Mouse (Mus musculus) forebrain, embryonic 11.5 days (tissue): ENCODE measurements around the gene Tmem164. TPM values are rescaled to one million over a fixed set of nuclear protein-coding genes. Genes with fewer than 3 reads are reported as not detected.

Experiments used
- ATAC-seq: fragments of 200-750 bp; cut with Nextera tagmentation; replicated peaks from 2 replicates; pipeline ENCODE4 v1.8.0; 2017; ENCODE audit warnings: moderate TSS enrichment; ENCODE audit not compliant: low FRiP score
- DNase-seq: peaks from one replicate; pipeline ENCODE4 v3.0.0-alpha.2; 2017; ENCODE audit warnings: low spot score
- H3K27ac ChIP-seq: fragments of 300-500 bp; sonication (generic); 2 replicates; pipeline ENCODE4 v1.5.1; 2014; ENCODE audit warnings: low read depth, low read length
- H3K27me3 ChIP-seq: fragments of 300-500 bp; sonication (generic); 2 replicates; pipeline ENCODE4 v1.6.1; 2014; ENCODE audit warnings: mild to moderate bottlenecking, low read length, mixed read lengths; ENCODE audit not compliant: control insufficient read depth, insufficient read depth
- H3K36me3 ChIP-seq: fragments of 300-500 bp; sonication (generic); 2 replicates; pipeline ENCODE4 v1.6.1; 2014; ENCODE audit warnings: mild to moderate bottlenecking, low read length, moderate library complexity, mixed read lengths; ENCODE audit not compliant: control insufficient read depth, insufficient read depth
- H3K4me1 ChIP-seq: fragments of 300-500 bp; sonication (generic); replicated peaks from 2 replicates; pipeline ENCODE4 v1.6.1; 2014; ENCODE audit warnings: low read length, mixed read lengths; ENCODE audit not compliant: control insufficient read depth, insufficient read depth
- H3K4me2 ChIP-seq: fragments of 300-500 bp; sonication (generic); 2 replicates; pipeline ENCODE4 v1.6.1; 2014; ENCODE audit warnings: low read depth, mild to moderate bottlenecking, low read length, moderate library complexity, mixed read lengths; ENCODE audit not compliant: severe bottlenecking
- H3K4me3 ChIP-seq: fragments of 300-500 bp; sonication (generic); 2 replicates; pipeline ENCODE4 v1.5.1; 2014; ENCODE audit warnings: low read depth, low read length
- H3K9ac ChIP-seq: fragments of 300-500 bp; sonication (generic); 2 replicates; pipeline ENCODE4 v1.6.1; 2014; ENCODE audit warnings: low read length
- H3K9me3 ChIP-seq: fragments of 300-500 bp; sonication (generic); 2 replicates; pipeline ENCODE4 v1.6.1; 2016; ENCODE audit warnings: low read length, mixed read lengths; ENCODE audit not compliant: control insufficient read depth
- WGBS: fragments of 180-500 bp; shearing (Covaris S2); extraction: QIAGEN DNeasy Blood & Tissue Kit; methylation state at CpG from one replicate; pipeline ENCODE4 v1.1.7; 2014; 5-methylcytosine and 5-hydroxymethylcytosine counted together
- polyA plus RNA-seq: library from polyadenylated mRNA; unstranded; fragments of >200 nt; fragmentation: Nextera tagmentation; extraction: Ambion mirVana; gene quantifications from 2 replicates; pipeline ENCODE4 v1.2.1, GENCODE M21; 2014

The Tmem164 gene
- polyA plus RNA-seq, 1 experiment from 2014 or later: 42.6 TPM

- H3K4me1 ChIP-seq: no peaks in the 10 kb centered on the region
- H3K9ac ChIP-seq: no peak overlapping the region
- H3K9me3 ChIP-seq: no peaks in the 10 kb centered on the region
- H3K4me2 ChIP-seq: no peak overlapping the region
- H3K36me3 ChIP-seq: no peaks in the 10 kb centered on the region
- 0 out of 2 replicates have a peak, but pooled peaks cover 2% of the 10 kb centered on the region for H3K27me3 ChIP-seq
- H3K4me3 ChIP-seq: no peak overlapping the region
- DNase-seq (no peak), ATAC-seq (no peak)
- no peak overlapping the region for H3K27ac ChIP-seq
- 87% methylated on average over 12 of the region's 12 CpGs for WGBS
Observed at GRCm38 (mm10) chrX:142829866-142830470, 148.8 kb downstream of the Tmem164 start.

- H3K36me3 ChIP-seq: no peaks in the 10 kb centered on the region
- H3K27ac ChIP-seq: no peak overlapping the region
- 0 out of 2 replicates have a peak, but pooled peaks cover 2% of the 10 kb centered on the region for H3K27me3 ChIP-seq
- H3K9ac ChIP-seq: no peak overlapping the region
- no peak overlapping the region for H3K4me3 ChIP-seq
- H3K4me1 ChIP-seq: no peaks in the 10 kb centered on the region
- 96% methylated on average over 6 of the region's 6 CpGs for WGBS
- H3K4me2 ChIP-seq: no peak overlapping the region
- no peak for ATAC-seq
- no peaks in the 10 kb centered on the region for H3K9me3 ChIP-seq
- no peak for DNase-seq
Observed at GRCm38 (mm10) chrX:142830572-142830971, 149.4 kb downstream of the Tmem164 start.

GRCm38 (mm10) chrX:142832221-142832620 is 151.0 kb downstream of the Tmem164 start:
- H3K36me3 ChIP-seq: no peaks in the 10 kb centered on the region
- H3K9me3 ChIP-seq: no peaks in the 10 kb centered on the region
- DNase-seq: no peak
- no peak overlapping the region for H3K4me3 ChIP-seq
- H3K9ac ChIP-seq: no peak overlapping the region
- 90% methylated on average over 3 of the region's 3 CpGs for WGBS
- no peak overlapping the region for H3K4me2 ChIP-seq
- H3K27me3 ChIP-seq: 0 out of 2 replicates have a peak, but pooled peaks cover 2% of the 10 kb centered on the region
- ATAC-seq: no peak
- H3K27ac ChIP-seq: no peak overlapping the region
- H3K4me1 ChIP-seq: no peaks in the 10 kb centered on the region

- Histone ChIP-seq H3K9ac (no peak overlapping the region), H3K27ac (no peak overlapping the region), H3K4me2 (no peak overlapping the region), H3K4me3 (no peak overlapping the region), H3K27me3 (0 out of 2 replicates have a peak, but pooled peaks cover 2% of the 10 kb centered on the region), H3K4me1 (no peaks in the 10 kb centered on the region), H3K9me3 (no peaks in the 10 kb centered on the region), H3K36me3 (no peaks in the 10 kb centered on the region)
- DNase-seq: no peak
- no peak for ATAC-seq
- 74% methylated on average over 13 of the region's 13 CpGs for WGBS
Observed at GRCm38 (mm10) chrX:142833164-142833796, 152.1 kb downstream of the Tmem164 start.

GRCm38 (mm10) chrX:142834807-142835206 is 153.6 kb downstream of the Tmem164 start:
- Histone ChIP-seq H3K9me3 (no peaks in the 10 kb centered on the region), H3K36me3 (no peaks in the 10 kb centered on the region), H3K27me3 (0 out of 2 replicates have a peak, but pooled peaks cover 2% of the 10 kb centered on the region), H3K4me2 (no peak overlapping the region), H3K9ac (no peak overlapping the region), H3K27ac (no peak overlapping the region), H3K4me3 (no peak overlapping the region), H3K4me1 (no peaks in the 10 kb centered on the region)
- ATAC-seq (no peak), DNase-seq (no peak)
- WGBS: 93% methylated on average over 6 of the region's 6 CpGs

- no peak overlapping the region for H3K4me3 ChIP-seq
- no peak overlapping the region for H3K4me2 ChIP-seq
- H3K4me1 ChIP-seq: no peaks in the 10 kb centered on the region
- WGBS: 92% methylated on average over 7 of the region's 7 CpGs
- H3K9me3 ChIP-seq: no peaks in the 10 kb centered on the region
- DNase-seq (no peak), ATAC-seq (no peak)
- H3K27me3 ChIP-seq: peaks cover 2% of the 10 kb centered on the region; the same call in 1 of the 2 replicates
- no peak overlapping the region for H3K27ac ChIP-seq
- no peaks in the 10 kb centered on the region for H3K36me3 ChIP-seq
- no peak overlapping the region for H3K9ac ChIP-seq
Observed at GRCm38 (mm10) chrX:142836399-142836798, 155.2 kb downstream of the Tmem164 start.

- Histone ChIP-seq H3K9me3 (no peaks in the 10 kb centered on the region), H3K4me3 (no peak overlapping the region), H3K27ac (no peak overlapping the region), H3K4me2 (no peak overlapping the region), H3K4me1 (no peaks in the 10 kb centered on the region), H3K9ac (no peak overlapping the region), H3K27me3 (peaks cover 4% of the 10 kb centered on the region; the same call in 1 of the 2 replicates), H3K36me3 (no peaks in the 10 kb centered on the region)
- 94% methylated on average over 3 of the region's 3 CpGs for WGBS
- DNase-seq (no peak), ATAC-seq (no peak)
Observed at GRCm38 (mm10) chrX:142837316-142837715, 156.1 kb downstream of the Tmem164 start.

GRCm38 (mm10) chrX:142838841-142839240 is 157.6 kb downstream of the Tmem164 start:
- Histone ChIP-seq H3K4me1 (no peaks in the 10 kb centered on the region), H3K9ac (no peak overlapping the region), H3K4me2 (no peak overlapping the region), H3K9me3 (no peaks in the 10 kb centered on the region), H3K27me3 (peaks cover 4% of the 10 kb centered on the region; the same call in 1 of the 2 replicates), H3K4me3 (no peak overlapping the region), H3K36me3 (no peaks in the 10 kb centered on the region), H3K27ac (no peak overlapping the region)
- ATAC-seq (no peak), DNase-seq (no peak)
- 86% methylated on average over 2 of the region's 2 CpGs for WGBS

- ATAC-seq: no peak
- no peaks in the 10 kb centered on the region for H3K4me1 ChIP-seq
- H3K4me2 ChIP-seq: no peak overlapping the region
- no peaks in the 10 kb centered on the region for H3K9me3 ChIP-seq
- H3K27ac ChIP-seq: no peak overlapping the region
- WGBS: 90% methylated on average over 7 of the region's 7 CpGs
- no peaks in the 10 kb centered on the region for H3K36me3 ChIP-seq
- no peak for DNase-seq
- H3K27me3 ChIP-seq: peaks cover 4% of the 10 kb centered on the region; the same call in 1 of the 2 replicates
- no peak overlapping the region for H3K4me3 ChIP-seq
- H3K9ac ChIP-seq: no peak overlapping the region
Observed at GRCm38 (mm10) chrX:142839411-142839810, 158.2 kb downstream of the Tmem164 start.
